Mouse (Mus musculus) gastrocnemius, adult 2 months (tissue): ENCODE results near the gene Trib3. TPM values are rescaled to one million over a fixed set of nuclear protein-coding genes. Genes with fewer than 3 reads are reported as not detected.

ENCODE experiments used
- DNase-seq: peaks from one replicate; pipeline ENCODE4 v3.0.0; 2022
- H3K27ac ChIP-seq: fragments of 200-600 bp; 2 replicates; pipeline ENCODE4 v1.8.1; 2022; ENCODE audit warnings: mild to moderate bottlenecking
- H3K4me3 ChIP-seq: fragments of 200-600 bp; 2 replicates; pipeline ENCODE4 v1.8.1; 2022; ENCODE audit warnings: mild to moderate bottlenecking, moderate library complexity
- CTCF ChIP-seq: fragments of 200-600 bp; IDR thresholded peaks from 2 replicates; pipeline ENCODE4 v1.8.1; 2022; ENCODE audit warnings: antibody characterized with exemption, mild to moderate bottlenecking, moderate library complexity
- intact Hi-C: fragments of 180-260 bp; cut with DNase I; formaldehyde crosslinking; loops from one replicate; pipeline ENCODE4 v1.15.1; 2025
- total RNA-seq, 2 experiments: library from RNA; stranded (reverse); gene quantifications; 2 replicates each; pipeline ENCODE4 v1.2.3; 2021

The Trib3 gene
- total RNA-seq, 2 experiments from 2014 or later, result 1.2 to 1.4 TPM

DNA sequence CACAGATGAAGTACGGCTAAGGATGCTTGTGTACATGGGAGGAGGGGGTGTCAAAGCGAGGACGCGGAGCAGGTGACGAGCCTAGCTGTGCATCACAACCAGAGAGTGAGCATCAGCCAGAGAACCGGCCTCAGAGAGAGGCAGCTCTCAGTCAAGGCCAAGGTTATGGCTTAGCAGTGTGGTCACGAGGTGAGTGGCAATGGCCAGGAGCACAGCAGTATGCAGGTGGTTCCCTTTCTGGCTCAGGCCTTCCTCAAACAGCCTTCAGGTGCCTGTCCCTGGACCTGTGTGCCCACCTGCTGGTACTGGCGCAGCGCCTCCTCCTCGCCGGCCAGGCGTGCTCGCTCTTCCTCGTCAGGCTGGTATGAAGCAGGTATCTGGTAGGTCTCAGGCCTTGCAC is 19.9 kb downstream of the Trib3 start:
- Histone ChIP-seq H3K27ac (no peak overlapping the region), H3K4me3 (no peak overlapping the region)
- DNase-seq, result no peak
- intact Hi-C loops, result no loop called here
- no peak for TF ChIP-seq CTCF

GRCm38 (mm10) chr2:152322198-152322597 is 21.6 kb downstream of the Trib3 start:
- H3K27ac ChIP-seq, result no peak overlapping the region
- no peak for DNase-seq
- TF ChIP-seq CTCF, result no peak
- intact Hi-C loops, result no loop called here
- H3K4me3 ChIP-seq, result no peak overlapping the region

DNA sequence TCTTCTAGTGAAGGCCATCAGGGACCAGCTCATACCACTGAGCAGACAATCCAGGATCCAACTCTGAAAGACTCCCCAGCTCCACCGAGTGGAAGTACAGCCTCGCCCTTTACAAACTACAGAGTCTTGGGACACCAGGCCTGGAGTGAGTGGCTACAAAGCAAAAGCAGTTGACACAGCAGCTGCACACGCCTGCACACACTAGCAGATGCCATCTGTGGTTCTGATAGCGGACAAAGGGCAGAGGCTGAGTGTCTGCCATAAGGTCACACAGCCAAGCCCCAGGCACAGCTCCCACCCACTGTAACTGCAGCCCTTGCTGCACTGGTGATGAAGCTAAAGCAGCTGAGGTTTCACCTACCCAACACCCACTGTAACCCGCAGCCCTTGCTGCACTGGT is 22.3 kb downstream of the Trib3 start:
- intact Hi-C loops, result no loop called here

DNA sequence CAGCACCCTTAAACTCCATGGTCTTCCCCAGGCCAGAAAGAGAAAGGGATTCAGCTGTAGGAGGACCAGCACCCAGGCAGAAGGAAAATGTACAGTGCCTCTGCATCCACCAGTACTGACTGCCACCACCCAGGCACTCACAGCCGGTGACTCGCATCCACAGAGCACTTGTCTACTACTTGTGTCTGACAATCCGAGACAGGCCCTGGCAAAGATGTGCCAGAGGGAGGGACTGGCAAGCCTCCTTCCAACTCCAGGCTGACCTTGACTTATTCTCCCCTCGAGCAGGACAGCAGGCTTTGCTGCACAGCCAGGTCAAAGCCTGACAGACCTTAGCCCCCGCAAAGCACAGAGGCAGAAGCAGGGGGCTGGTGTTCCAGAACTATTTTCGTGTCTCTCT is 26.8 kb downstream of the Trib3 start:
- intact Hi-C loops, result no loop called here
- H3K4me3 ChIP-seq, result no peak overlapping the region
- TF ChIP-seq CTCF, result no peak
- H3K27ac ChIP-seq, result no peak overlapping the region
- DNase-seq, result no peak

More for the DNA sequence above, 22.3 kb downstream of the Trib3 start:
- TF ChIP-seq CTCF, result no peak
- H3K4me3 ChIP-seq, result no peak overlapping the region
- no peak for DNase-seq
- no peak overlapping the region for H3K27ac ChIP-seq

DNA sequence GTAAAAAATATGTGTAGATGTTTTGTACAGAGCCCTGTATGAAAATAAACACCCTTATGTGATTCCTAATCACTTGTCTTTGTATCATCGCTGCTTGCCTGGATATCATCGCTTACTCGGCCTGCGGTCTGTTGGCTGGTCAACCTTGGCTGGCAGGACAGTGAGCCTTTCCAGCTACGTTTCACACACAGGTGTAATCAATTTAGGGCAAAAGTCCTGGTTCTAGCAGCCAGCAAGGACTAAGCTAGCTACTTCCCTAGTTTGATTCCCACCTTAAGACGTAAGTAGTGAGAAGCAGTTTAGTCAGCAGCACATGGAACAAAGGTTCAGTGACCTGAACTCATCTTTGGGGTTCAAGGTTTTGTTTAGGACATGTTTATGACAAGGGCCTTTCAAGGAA is 29.9 kb downstream of the Trib3 start:
- no peak for TF ChIP-seq CTCF
- no peak overlapping the region for H3K27ac ChIP-seq
- no peak for DNase-seq
- intact Hi-C loops, result no loop called here
- no peak overlapping the region for H3K4me3 ChIP-seq

- no peak for TF ChIP-seq CTCF
- DNase-seq, result no peak
- Histone ChIP-seq H3K4me3 (no peak overlapping the region), H3K27ac (no peak overlapping the region)
- intact Hi-C loops, result no loop called here
Measured at GRCm38 (mm10) chr2:152312996-152313395, 30.8 kb downstream of the Trib3 start.

GRCm38 (mm10) chr2:152307186-152307585 is 36.6 kb downstream of the Trib3 start:
- H3K4me3 ChIP-seq, result no peak overlapping the region
- no peak for DNase-seq
- intact Hi-C loops, result no loop called here
- no peak overlapping the region for H3K27ac ChIP-seq
- no peak for TF ChIP-seq CTCF

DNA sequence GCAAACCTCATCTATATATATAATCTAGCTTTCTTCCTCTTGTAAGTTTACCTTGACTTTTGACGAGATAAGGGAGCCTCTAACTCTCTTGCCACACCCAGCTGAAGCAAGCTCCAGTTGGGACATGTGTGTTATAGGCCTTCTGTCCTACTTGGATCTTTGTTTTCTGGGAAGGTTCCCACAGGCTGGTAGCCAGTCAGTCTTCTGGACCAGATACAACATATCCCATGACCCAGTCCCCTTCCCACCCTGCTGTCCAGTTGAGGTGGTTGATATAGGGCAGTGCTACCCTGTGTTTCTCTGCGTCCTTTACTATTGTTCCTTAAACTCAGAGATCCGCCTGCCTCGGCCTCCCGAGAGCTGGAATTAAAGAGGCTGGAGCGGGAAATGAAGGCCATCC is 38.4 kb downstream of the Trib3 start:
- Histone ChIP-seq H3K27ac (no peak overlapping the region), H3K4me3 (no peak overlapping the region)
- DNase-seq, result no peak
- no peak for TF ChIP-seq CTCF
- intact Hi-C loops, result no loop called here

DNA sequence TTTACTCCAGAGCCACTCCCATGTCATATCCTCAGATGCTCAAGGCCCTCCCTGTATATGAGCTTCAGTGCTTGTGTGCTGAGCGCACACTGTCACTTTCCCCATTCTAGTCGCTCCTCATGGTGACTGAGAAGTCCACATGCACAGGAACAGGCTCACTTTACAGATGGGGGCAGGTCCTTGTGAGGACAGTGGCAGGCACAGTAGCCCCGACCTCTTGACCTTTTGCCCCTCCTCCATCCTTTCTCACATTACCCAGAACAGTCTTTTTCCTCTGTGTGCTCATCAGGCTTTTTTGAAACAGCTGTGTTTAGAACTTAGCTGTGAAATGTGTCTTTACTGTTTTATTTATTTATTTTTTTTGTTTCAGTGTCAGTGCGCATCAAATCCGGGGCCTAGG is 40.1 kb downstream of the Trib3 start:
- intact Hi-C loops, result no loop called here
- no peak for DNase-seq
- TF ChIP-seq CTCF, result no peak
- no peak overlapping the region for H3K4me3 ChIP-seq
- H3K27ac ChIP-seq, result no peak overlapping the region

DNA sequence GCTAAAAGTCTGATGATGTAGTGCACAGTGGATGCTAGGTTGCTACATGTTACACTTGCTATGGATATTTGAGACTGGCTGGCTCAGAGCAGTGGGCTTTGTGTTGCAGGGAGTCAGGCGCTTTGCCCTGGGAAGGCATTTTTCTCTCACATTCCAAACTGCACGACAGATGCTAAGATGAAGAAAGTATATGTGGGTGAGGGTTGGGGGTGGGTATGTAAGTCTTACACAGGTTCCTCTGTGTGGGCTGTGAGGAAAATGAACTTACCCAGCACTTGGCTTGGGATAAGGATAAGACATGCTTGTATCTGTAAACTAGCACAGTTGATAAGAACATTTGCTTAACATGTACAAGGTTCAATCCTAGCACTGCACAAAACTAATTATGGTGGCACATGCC is 41.0 kb downstream of the Trib3 start:
- no peak overlapping the region for H3K27ac ChIP-seq
- DNase-seq, result no peak
- intact Hi-C loops, result no loop called here
- H3K4me3 ChIP-seq, result no peak overlapping the region
- no peak for TF ChIP-seq CTCF

DNA sequence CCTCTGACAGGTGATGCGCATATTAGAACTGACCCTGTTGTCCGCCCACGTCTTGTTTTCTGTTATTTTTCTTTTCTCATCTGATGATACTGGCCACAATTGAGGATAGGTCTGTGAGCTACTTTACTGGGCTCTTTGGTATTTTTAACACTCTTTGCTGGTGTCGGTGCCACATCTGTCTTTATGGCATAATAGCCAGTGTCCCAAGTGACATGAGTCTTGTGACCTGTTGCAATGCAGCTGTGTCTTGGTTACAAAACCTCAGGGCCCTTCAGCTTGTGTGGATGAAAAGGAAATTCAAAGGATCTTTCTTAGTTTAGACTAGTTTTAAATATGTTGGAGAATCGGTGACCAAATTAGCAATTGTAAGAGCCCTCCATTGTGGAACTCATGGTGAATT is 49.3 kb downstream of the Trib3 start:
- Histone ChIP-seq H3K4me3 (peak overlapping the region; percentile 99), H3K27ac (peak overlapping the region; percentile 99)
- intact Hi-C loops, result loop anchor here (5.0 kb wide), 2 partner anchors 38 to 62 kb away; partner anchors contain the start of gene Rbck1
- TF ChIP-seq CTCF, result no peak
- DNase-seq, result peak; percentile 9

- Histone ChIP-seq H3K4me3 (peak within 1 kb of the TSS; percentile 99), H3K27ac (peak within 1 kb of the TSS; percentile 99)
- peak; percentile 94 for DNase-seq
- TF ChIP-seq CTCF, result no peak
- intact Hi-C loops, result loop anchor here (5.0 kb wide), 2 partner anchors 38 to 62 kb away; partner anchors contain the start of gene Rbck1
Measured at GRCm38 (mm10) chr2:152293727-152294475, 49.9 kb downstream of the Trib3 start, which contains the start of gene Tbc1d20. Gene Tbc1d20 (plus strand): TSS chr2:152293828.

GRCm38 (mm10) chr2:152293179-152293726 is 50.6 kb downstream of the Trib3 start:
- intact Hi-C loops, result loop anchor here (5.0 kb wide), 2 partner anchors 39 to 61 kb away; partner anchors contain the start of gene Rbck1
- H3K27ac ChIP-seq, result peak overlapping the region; percentile 99
- H3K4me3 ChIP-seq, result peak overlapping the region; percentile 99
- no peak for TF ChIP-seq CTCF
- DNase-seq, result no peak
